Mouse (Mus musculus) intestine, embryonic 16.5 days (tissue): ENCODE results near the gene Stox2. TPM values are rescaled to one million over a fixed set of nuclear protein-coding genes. Genes with fewer than 3 reads are reported as not detected.

Source experiments
- ATAC-seq: fragments of 200-750 bp; cut with Nextera tagmentation; 2 replicates; pipeline ENCODE4 v1.8.0; 2017; ENCODE audit warnings: moderate TSS enrichment, moderate library complexity
- H3K27ac ChIP-seq: fragments of 300-500 bp; sonication (generic); 2 replicates; pipeline ENCODE4 v1.5.1; 2014; ENCODE audit warnings: mild to moderate bottlenecking, low read length
- H3K27me3 ChIP-seq: fragments of 300-500 bp; sonication (generic); replicated peaks from 2 replicates; pipeline ENCODE4 v1.6.1; 2014; ENCODE audit warnings: low read length, control low read depth, mixed read lengths; ENCODE audit not compliant: control insufficient read depth, insufficient read depth
- H3K36me3 ChIP-seq: fragments of 300-500 bp; sonication (generic); 2 replicates; pipeline ENCODE4 v1.6.1; 2014; ENCODE audit warnings: low read length, control low read depth; ENCODE audit not compliant: control insufficient read depth, insufficient read depth
- H3K4me1 ChIP-seq: fragments of 300-500 bp; sonication (generic); 2 replicates; pipeline ENCODE4 v1.6.1; 2014; ENCODE audit warnings: low read length, control low read depth, mixed read lengths; ENCODE audit not compliant: control insufficient read depth, insufficient read depth
- H3K4me2 ChIP-seq: fragments of 300-500 bp; sonication (generic); 2 replicates; pipeline ENCODE4 v1.6.1; 2014; ENCODE audit warnings: low read depth, low read length, control low read depth
- H3K4me3 ChIP-seq: fragments of 300-500 bp; sonication (generic); 2 replicates; pipeline ENCODE4 v1.5.1; 2014; ENCODE audit warnings: mild to moderate bottlenecking, low read length
- H3K9ac ChIP-seq: fragments of 300-500 bp; sonication (generic); 2 replicates; pipeline ENCODE4 v1.6.1; 2014; ENCODE audit warnings: low read depth, low read length
- H3K9me3 ChIP-seq: fragments of 300-500 bp; sonication (generic); 2 replicates; pipeline ENCODE4 v1.6.1; 2016; ENCODE audit warnings: low read length, control low read depth; ENCODE audit not compliant: control insufficient read depth
- WGBS: fragments of 180-500 bp; shearing (Covaris S2); extraction: QIAGEN DNeasy Blood & Tissue Kit; methylation state at CpG from one replicate; pipeline ENCODE4 v1.1.7; 2014; 5-methylcytosine and 5-hydroxymethylcytosine counted together
- polyA plus RNA-seq: library from polyadenylated mRNA; unstranded; fragments of >200 nt; fragmentation: Nextera tagmentation; extraction: Ambion mirVana; gene quantifications from 2 replicates; pipeline ENCODE4 v1.2.1, GENCODE M21; 2015

The Stox2 gene
- polyA plus RNA-seq, 1 experiment from 2014 or later, result 4.7 TPM

GRCm38 (mm10) chr8:47412696-47413523, 33.3 kb downstream of the Stox2 start:
- Histone ChIP-seq H3K9me3 (no peaks in the 10 kb centered on the region), H3K9ac (peak overlapping the region; percentile 75), H3K4me1 (peaks cover 12% of the 10 kb centered on the region; the same call in 1 of the 2 replicates), H3K36me3 (no peaks in the 10 kb centered on the region), H3K4me2 (peak overlapping the region; percentile 93), H3K27me3 (peaks cover 12% of the 10 kb centered on the region), H3K27ac (peak overlapping the region; percentile 63), H3K4me3 (peak overlapping the region; percentile 82)
- WGBS, result under 1% methylated on average over 78 of the region's 81 CpGs
- ATAC-seq, result peak; percentile 69

DNA sequence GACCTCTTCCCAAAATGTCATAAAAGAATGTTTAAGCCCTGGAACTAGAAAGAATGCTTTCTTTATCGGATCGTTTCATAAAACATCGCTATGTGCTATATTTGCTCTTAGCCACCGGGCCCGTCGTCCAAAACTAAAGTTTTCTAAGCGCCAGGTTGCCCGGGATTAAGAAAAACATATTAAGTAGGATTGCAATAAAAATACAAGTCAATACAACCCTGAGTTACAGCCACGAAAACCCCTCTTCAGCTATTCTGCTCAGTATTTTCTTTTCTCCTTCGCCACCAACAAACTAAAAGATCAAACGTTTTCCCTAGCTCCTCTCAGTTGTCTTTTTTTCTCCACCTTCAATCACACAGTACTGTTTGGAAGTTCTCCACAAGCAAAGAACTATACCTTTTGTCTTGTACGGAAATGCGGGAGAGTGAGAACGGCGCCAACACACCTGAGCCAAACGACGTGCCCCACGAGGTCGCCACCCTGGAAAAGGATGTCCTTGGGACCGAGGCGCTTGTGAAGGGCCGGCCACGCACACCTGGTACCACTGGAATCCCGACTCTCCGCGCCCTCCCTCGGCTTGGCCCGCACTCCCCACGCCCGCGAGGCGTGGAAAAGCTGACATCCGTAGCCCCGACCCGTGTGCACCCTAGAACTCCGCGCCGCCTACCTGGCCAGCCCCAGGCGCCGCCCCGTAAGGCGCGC, 34.0 kb downstream of the Stox2 start:
- WGBS, result under 1% methylated on average over 43 of the region's 43 CpGs
- H3K27ac ChIP-seq, result peak overlapping the region; percentile 1; the same call in 1 of the 2 replicates

GRCm38 (mm10) chr8:47411321-47411720, 34.8 kb downstream of the Stox2 start:
- WGBS, result 15% methylated on average over 12 of the region's 12 CpGs
- no peak overlapping the region for H3K9ac ChIP-seq
- H3K4me1 ChIP-seq, result peaks cover 12% of the 10 kb centered on the region; the same call in 1 of the 2 replicates
- peak overlapping the region; percentile 82; the same call in 1 of the 2 replicates for H3K4me3 ChIP-seq
- no peak overlapping the region for H3K27ac ChIP-seq
- H3K9me3 ChIP-seq, result no peaks in the 10 kb centered on the region
- peak overlapping the region; percentile 93 for H3K4me2 ChIP-seq
- H3K36me3 ChIP-seq, result no peaks in the 10 kb centered on the region
- peaks cover 12% of the 10 kb centered on the region for H3K27me3 ChIP-seq
- ATAC-seq, result no peak

More for the DNA sequence above, 34.0 kb downstream of the Stox2 start:
- Histone ChIP-seq H3K9me3 (no peaks in the 10 kb centered on the region), H3K36me3 (no peaks in the 10 kb centered on the region), H3K4me2 (peak overlapping the region; percentile 93), H3K9ac (peak overlapping the region; percentile 75), H3K27me3 (peaks cover 12% of the 10 kb centered on the region), H3K4me3 (peak overlapping the region; percentile 82), H3K4me1 (peaks cover 12% of the 10 kb centered on the region; the same call in 1 of the 2 replicates)
- peak; percentile 75 for ATAC-seq

DNA sequence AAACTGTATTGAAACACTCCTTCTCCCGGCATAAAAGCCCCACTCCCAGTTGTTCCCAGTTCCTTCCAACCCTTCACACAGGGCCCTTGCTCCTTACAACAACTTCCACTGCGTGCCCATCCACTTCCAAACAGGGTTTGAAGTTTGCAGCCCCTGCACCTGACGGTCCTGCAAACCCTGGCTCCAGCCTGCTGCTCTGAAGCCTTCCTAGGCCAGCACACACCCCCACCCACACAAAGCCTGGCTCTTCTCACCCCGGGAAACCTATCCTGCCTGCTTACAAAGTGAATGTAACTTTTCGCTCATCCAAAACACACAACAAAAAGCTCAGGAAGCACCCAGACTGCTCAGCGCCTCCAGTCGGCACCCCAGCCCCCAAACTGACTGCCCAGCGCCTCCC, 37.1 kb downstream of the Stox2 start:
- Histone ChIP-seq H3K27ac (no peak overlapping the region), H3K27me3 (peaks cover 6% of the 10 kb centered on the region), H3K9me3 (no peaks in the 10 kb centered on the region), H3K4me1 (peaks cover 12% of the 10 kb centered on the region; the same call in 1 of the 2 replicates), H3K9ac (no peak overlapping the region), H3K4me2 (no peak overlapping the region), H3K36me3 (no peaks in the 10 kb centered on the region), H3K4me3 (no peak overlapping the region)
- ATAC-seq, result no peak
- WGBS, result 21% methylated on average over 8 of the region's 8 CpGs

GRCm38 (mm10) chr8:47404852-47405251, 41.3 kb downstream of the Stox2 start:
- no peaks in the 10 kb centered on the region; the same call in 1 of the 2 replicates for H3K27me3 ChIP-seq
- 100% methylated on average over 1 of the region's 2 CpGs for WGBS
- H3K4me2 ChIP-seq, result no peak overlapping the region
- H3K4me3 ChIP-seq, result no peak overlapping the region
- no peak overlapping the region for H3K9ac ChIP-seq
- ATAC-seq, result no peak
- H3K9me3 ChIP-seq, result no peaks in the 10 kb centered on the region
- H3K27ac ChIP-seq, result no peak overlapping the region
- 0 out of 2 replicates have a peak, but pooled peaks cover 3% of the 10 kb centered on the region for H3K4me1 ChIP-seq
- H3K36me3 ChIP-seq, result no peaks in the 10 kb centered on the region

DNA sequence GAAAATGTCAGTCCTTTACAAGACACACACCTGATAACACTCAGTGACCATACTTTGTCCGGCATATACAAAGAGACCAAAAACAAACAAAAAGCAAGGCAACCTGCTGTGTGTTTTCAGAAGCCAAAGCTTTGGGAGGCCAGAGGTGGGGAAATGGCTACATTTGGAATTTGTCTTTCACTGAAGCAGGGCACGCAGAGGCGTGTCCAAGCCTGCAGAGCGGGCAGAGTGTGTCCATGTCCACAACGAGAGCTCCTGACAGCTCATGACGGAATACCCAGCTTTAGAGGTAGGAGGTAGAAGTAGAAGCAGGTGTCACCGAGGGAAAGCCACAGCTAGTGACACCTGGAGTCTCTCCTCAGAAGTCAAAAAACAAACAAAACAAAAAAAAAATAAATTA, 53.2 kb downstream of the Stox2 start:
- no peak overlapping the region for H3K27ac ChIP-seq
- H3K9me3 ChIP-seq, result no peaks in the 10 kb centered on the region
- H3K4me1 ChIP-seq, result no peaks in the 10 kb centered on the region
- no peaks in the 10 kb centered on the region for H3K27me3 ChIP-seq
- H3K36me3 ChIP-seq, result no peaks in the 10 kb centered on the region
- H3K4me2 ChIP-seq, result no peak overlapping the region
- peak; percentile 40; the same call in 1 of the 2 replicates for ATAC-seq
- no peak overlapping the region for H3K9ac ChIP-seq
- WGBS, result 47% methylated on average over 7 of the region's 7 CpGs
- H3K4me3 ChIP-seq, result no peak overlapping the region

GRCm38 (mm10) chr8:47392290-47392689, 53.9 kb downstream of the Stox2 start:
- 79% methylated on average over 18 of the region's 18 CpGs for WGBS
- H3K9ac ChIP-seq, result no peak overlapping the region; the same call in 1 of the 2 replicates
- H3K27me3 ChIP-seq, result no peaks in the 10 kb centered on the region
- no peaks in the 10 kb centered on the region for H3K36me3 ChIP-seq
- no peak for ATAC-seq
- H3K9me3 ChIP-seq, result no peaks in the 10 kb centered on the region
- H3K4me2 ChIP-seq, result no peak overlapping the region
- H3K27ac ChIP-seq, result no peak overlapping the region
- H3K4me1 ChIP-seq, result no peaks in the 10 kb centered on the region
- no peak overlapping the region for H3K4me3 ChIP-seq

- no peaks in the 10 kb centered on the region for H3K9me3 ChIP-seq
- no peaks in the 10 kb centered on the region for H3K36me3 ChIP-seq
- WGBS, result 88% methylated on average over 10 of the region's 10 CpGs
- no peaks in the 10 kb centered on the region for H3K27me3 ChIP-seq
- H3K9ac ChIP-seq, result no peak overlapping the region; the same call in 1 of the 2 replicates
- ATAC-seq, result no peak
- H3K4me1 ChIP-seq, result no peaks in the 10 kb centered on the region
- H3K27ac ChIP-seq, result no peak overlapping the region
- no peak overlapping the region for H3K4me2 ChIP-seq
- H3K4me3 ChIP-seq, result no peak overlapping the region
These were observed 54.3 kb downstream of the Stox2 start for GRCm38 (mm10) chr8:47391844-47392243.

GRCm38 (mm10) chr8:47389430-47389829, 56.7 kb downstream of the Stox2 start:
- no peak for ATAC-seq
- WGBS, result 79% methylated on average over 3 of the region's 3 CpGs

More at GRCm38 (mm10) chr8:47389430-47389829, 56.7 kb downstream of the Stox2 start:
- Histone ChIP-seq H3K4me3 (no peak overlapping the region), H3K4me2 (no peak overlapping the region), H3K27me3 (no peaks in the 10 kb centered on the region), H3K4me1 (no peaks in the 10 kb centered on the region), H3K9ac (no peak overlapping the region), H3K36me3 (no peaks in the 10 kb centered on the region), H3K9me3 (no peaks in the 10 kb centered on the region), H3K27ac (no peak overlapping the region)
